Mouse (Mus musculus) neutrophil, adult 59 days (primary cell): Measurements from ENCODE around the gene Mtmr12. TPM values are rescaled to one million over a fixed set of nuclear protein-coding genes. Genes with fewer than 3 reads are reported as not detected.

Experiments
- total RNA-seq, 2 experiments: library from RNA; stranded (reverse); gene quantifications; 1 replicate in 1 of 2; 2 replicates in 1 of 2; pipeline ENCODE4 v1.2.4; 2023

The Mtmr12 gene
- 10 to 100 TPM; 31.5 to 33.7 TPM for total RNA-seq

DNA sequence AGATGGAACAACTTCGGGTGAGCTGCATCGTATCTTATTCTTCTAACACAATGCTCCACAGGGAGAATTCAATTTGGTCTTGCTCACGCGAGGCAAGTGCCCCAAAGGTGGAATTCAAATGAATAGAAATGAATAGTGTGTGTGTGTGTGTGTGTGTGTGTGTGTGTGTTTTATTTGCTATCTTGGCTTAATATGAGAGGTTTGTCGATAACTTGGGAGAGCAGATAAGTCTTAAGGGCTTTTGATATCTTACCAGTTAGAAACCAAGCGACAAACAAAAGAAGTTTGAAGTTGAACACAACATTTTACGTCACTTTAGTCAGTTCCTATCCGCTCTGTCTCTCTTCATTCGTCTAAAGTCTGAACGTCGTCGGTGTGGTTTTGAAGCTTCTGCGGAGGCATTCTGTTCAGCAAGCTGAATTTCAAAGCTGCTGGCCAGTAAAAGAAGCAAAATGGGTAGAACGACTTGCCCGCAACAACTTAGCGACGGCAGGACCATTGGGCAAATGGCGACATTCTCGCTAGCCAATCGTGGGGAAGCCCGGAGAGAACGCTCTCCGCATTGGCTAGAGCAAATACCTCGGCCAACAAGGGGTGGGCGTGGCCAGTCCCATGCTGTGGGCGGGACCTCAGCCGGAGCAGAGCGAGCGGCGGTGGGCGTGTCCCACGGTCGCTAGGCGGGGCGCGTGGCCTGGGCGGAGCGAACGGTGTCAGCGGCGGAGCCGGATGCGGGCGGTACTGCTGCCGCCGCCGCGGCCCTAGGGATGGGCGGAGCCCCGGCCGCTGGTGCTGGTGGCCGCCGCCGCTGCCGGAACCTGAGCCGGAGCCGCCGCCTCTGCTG, at the start of gene Mtmr12:
Gene Mtmr12, plus strand, starts transcription at position 710 of the 841 bp plus-strand sequence.

DNA sequence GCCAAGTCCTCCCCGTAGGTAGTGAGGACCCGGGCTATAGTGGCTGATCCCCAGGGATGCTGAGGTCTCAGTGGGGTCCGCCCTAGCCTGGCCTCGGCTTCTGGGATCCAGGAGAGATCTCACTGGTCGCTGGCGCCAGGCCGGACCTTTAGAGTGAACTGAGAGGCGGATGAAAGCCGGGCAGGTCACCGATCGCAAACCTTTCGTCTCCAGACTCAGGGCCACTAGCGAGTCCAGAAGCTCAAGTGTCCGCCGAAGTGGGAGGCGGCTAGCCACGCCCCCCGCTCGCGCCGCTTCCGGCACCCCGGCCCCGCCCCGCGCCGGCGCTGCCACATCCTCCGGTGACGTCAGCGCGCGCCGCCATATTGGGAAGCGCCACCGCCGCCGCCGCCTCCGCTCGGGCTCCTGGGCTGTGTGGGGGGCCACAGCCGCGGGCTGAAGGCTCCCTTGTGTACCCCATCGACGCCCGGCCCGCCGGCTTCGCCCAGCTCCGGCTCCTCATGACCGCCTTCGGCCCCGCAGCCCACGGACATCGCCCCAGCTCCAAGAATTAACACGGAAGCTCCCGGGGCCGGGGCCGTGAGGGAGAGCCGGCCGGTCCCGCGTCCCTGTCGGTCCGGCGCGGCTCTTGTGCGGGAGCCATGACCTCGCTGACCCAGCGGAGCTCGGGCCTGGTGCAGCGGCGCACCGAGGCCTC, 116.4 kb downstream of the Mtmr12 start, which contains the start of gene Golph3:
Gene Golph3, plus strand, starts transcription at position 360 of the 697 bp plus-strand sequence.

DNA sequence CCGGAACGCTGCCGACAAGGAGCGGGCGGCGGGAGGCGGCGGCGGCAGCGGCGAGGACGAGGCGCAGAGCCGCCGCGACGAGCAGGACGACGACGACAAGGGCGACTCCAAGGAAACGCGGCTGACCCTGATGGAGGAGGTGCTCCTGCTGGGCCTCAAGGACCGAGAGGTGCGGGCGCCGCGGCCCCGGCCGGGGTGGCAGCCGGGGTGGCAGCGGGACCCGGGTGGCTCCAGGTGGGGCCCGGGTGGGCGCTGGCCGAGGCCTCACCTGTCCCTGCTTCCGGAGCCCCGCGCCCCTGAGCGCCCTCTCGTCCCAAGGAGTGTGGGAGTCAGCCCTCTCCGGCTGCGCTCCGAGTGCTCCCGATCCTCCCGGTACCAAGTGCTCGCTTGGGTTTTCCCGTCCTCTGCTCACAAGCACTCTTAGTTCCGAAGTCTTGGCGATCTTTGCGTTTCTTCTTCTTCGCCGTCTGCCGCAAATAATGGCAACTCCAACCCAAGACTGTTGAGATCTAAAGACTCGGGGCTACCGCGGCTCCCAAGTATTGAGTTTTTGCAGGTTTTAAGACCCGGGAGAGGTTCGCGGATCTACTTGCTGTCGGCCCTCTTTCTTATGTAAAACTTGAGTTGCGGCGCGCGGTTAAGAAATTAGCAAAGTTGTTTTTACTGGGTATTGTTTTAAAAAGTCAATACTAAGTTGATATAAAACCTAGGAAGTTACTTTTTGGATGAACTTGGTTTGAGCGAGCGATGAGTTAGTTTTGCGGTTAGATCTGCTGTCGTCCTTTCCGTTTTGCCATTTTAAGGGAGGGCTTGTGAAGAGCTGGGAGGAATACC, 117.2 kb downstream of the Mtmr12 start, which contains the start of gene 1810049J17Rik:
Gene 1810049J17Rik, minus strand, starts transcription at position 112 of the 834 bp plus-strand sequence.

Other genes starting within 250 kb of the Mtmr12 start
- gene Sub1, start 208.0 kb upstream of the Mtmr12 start, total RNA-seq = 100 to 1,000 TPM; 197 to 218 TPM
- 10 to 100 TPM; 70.5 to 77.9 TPM for gene Zfr, start 87.2 kb upstream of the Mtmr12 start, total RNA-seq
- 10 to 100 TPM; 92.6 to 94.9 TPM for gene Golph3, start 116.4 kb downstream of the Mtmr12 start, total RNA-seq
- gene 1810049J17Rik, start 116.9 kb downstream of the Mtmr12 start, total RNA-seq = 1 to 10 TPM in 1 of 2 experiments, not detected in 1; 1.9 TPM